Mouse (Mus musculus): ENCODE results near the gene Olfr657. TPM values are rescaled to one million over a fixed set of nuclear protein-coding genes. Genes with fewer than 3 reads are reported as not detected.

Olfr657 gene
- not detected for polyA plus RNA-seq (2015; fragmentation: Illumina TruSeq; extraction: RNeasy Lipid Tissue Mini Kit (QIAGEN cat#74804); ENCODE audit: insufficient read depth, low replicate concordance)

DNA sequence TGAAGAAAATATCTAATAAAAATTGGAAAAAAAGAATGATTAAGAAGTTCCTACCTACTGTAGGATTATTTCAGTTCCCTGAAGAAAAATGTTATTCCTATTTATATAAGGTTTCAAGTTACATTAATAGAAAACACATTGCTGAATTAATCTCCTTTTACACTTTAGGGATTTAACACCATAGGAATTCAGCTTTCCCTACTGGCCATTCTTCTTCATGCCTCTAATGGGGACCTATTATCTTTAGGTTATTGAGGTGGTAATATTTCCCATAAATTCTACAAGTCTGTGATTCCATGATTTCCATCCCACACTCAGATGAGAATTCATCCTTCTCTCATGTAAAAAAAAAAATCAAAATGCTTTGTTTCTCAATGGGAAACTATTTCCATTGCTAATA, at the start of gene Olfr657:
Gene Olfr657, plus strand, starts transcription at position 301 of the 400 bp plus-strand sequence.

DNA sequence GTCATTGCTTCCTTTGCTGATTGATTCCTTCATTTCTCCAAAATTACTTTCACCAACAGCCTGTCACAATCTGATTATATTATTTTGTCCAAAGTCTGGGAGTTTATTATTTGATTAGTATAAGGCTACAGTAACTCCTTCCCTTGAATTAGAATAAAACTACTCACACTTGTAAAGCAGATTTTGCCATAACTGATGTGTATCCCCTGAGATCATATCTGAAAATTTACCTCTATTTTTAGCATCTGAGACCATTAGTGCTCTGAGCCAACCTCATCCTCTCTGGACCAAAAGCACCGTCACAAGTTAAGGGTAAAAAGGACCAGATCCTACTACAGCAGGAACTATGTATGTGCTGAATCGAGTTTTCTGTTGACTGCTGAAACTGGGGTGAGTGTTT, 47.6 kb upstream of the Olfr657 start, which contains the start of gene Olfr653:
Gene Olfr653, plus strand, starts transcription at position 301 of the 400 bp plus-strand sequence.

DNA sequence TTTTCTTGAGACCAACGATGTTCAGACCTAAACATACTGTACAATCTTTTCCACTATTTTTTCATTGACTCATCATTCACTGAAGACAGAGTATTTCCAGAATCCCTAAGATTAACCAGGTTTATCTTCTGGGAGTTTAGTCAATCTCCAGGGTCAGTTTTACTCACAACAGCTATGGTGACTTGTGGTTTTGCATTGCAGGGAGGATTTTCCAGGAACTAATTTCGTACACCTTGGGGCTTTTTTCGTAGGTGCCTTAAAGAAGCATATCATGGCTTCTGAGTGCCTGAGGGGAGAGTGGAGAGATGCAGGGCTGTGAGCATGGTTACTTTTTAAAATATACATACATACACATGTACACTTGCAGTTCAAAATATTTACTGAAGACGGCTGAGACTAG, 37.9 kb upstream of the Olfr657 start, which contains the start of gene Olfr654:
Gene Olfr654, plus strand, starts transcription at position 301 of the 400 bp plus-strand sequence.

DNA sequence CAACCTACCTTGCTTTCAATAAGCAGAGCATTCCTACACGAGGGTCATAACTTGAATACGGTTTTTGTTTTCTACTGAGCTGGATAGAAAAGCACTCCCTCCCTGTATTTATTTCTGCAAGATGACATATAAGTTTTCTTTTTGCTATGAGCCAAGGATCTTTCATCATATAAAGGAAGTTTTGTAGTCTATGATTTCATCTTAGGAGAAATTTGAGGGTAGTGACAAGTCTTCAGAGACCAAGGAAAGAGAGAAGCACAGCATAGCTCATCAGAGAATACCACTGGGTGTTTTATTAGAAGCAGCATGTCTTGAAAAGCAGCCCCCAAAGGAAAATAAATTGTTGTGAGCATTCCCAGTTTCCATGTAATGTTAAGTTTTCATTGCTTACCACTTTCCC, 22.9 kb upstream of the Olfr657 start, which contains the start of gene Olfr655:
Gene Olfr655, minus strand, starts transcription at position 101 of the 400 bp plus-strand sequence.

DNA sequence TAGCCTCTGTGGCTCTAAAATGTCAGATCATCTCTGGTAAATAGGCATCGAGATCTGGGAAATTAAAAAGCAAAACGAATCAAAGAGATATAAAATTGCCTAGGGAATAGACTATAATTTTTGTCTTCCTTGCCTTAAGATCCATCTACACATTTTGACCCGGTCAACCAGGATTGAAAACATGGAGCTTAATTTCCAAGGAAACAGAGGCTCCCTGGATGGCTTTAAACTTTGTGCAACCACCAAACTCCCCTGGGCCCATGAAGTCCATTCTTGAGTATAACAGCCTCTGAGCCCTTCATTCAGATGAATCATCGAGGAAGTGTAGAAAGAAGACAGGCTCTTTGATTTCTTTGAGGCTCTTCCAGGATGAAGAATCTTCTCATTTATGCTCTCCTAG, 10.9 kb upstream of the Olfr657 start, which contains the start of gene Olfr656:
Gene Olfr656, plus strand, starts transcription at position 301 of the 400 bp plus-strand sequence.

DNA sequence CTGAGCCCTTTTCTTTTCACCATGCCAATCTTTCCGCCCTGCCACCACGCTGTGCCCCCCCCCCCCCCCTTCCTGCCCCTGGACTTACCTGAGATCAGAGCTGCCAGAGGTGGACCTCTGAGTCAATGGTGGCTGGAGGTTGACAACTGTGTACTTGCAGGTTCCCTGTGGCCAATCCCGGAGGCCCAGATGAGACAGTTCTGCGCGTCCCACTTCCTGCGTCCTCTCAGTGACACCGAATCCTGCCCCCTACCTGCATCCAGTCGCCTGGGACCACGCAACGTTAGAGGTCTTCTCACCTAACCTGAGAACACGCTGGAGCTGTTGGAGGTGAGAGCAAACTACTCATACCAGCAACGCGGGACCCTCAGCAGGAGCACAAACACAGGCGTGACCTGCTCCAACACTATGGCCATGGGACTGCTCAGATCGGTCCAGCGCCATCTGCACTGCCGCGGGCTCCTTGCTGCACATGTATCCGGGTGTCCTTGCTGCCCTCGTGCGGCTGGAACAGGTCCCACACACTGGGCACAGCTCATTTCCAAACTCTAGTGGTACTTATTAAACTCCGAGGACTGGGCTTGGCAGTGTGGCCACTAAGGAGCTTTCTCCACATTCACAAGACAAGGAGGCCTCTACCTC, 22.4 kb downstream of the Olfr657 start, which contains the start of gene Olfr658:
Gene Olfr658, minus strand, starts transcription at position 465 of the 642 bp plus-strand sequence.

DNA sequence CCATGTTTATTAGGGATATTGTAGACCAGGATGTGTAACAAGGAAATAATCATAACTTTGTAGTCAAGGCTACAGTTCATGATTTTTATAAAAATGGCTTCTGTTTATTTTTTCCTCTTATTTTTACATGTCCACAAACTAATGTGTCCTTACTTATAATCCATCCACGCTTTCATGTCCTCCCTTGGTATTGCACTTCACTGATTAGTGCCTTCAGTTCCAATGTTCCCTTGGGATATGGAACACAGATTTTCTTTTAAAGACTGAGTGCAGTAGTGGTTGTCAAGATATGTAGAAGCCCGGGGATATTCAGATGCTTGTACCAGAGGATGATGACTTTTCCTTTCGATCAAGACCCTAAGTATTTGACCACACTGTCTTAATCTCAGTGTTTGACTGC, 41.9 kb downstream of the Olfr657 start, which contains the start of gene Olfr659:
Gene Olfr659, plus strand, starts transcription at position 301 of the 400 bp plus-strand sequence.

GRCm38 (mm10) chr7:104686201-104686600, 61.6 kb downstream of the Olfr657 start, which contains the start of gene Olfr661:
TSS of gene Olfr661 (plus strand) at chr7:104686501.

Other genes starting within 250 kb of the Olfr657 start
- 6.6 TPM for gene Trim30c, start 224.0 kb upstream of the Olfr657 start, polyA plus RNA-seq (2015; fragmentation: Illumina TruSeq; extraction: RNeasy Lipid Tissue Mini Kit (QIAGEN cat#74804); ENCODE audit: insufficient read depth, low replicate concordance)
- gene Trim30a, start 159.6 kb upstream of the Olfr657 start, polyA plus RNA-seq (2015; fragmentation: Illumina TruSeq; extraction: RNeasy Lipid Tissue Mini Kit (QIAGEN cat#74804); ENCODE audit: insufficient read depth, low replicate concordance), result 165 TPM
- gene Trim30d, start 116.9 kb upstream of the Olfr657 start, polyA plus RNA-seq (2015; fragmentation: Illumina TruSeq; extraction: RNeasy Lipid Tissue Mini Kit (QIAGEN cat#74804); ENCODE audit: insufficient read depth, low replicate concordance), result 83.4 TPM
- gene Olfr651, start 74.7 kb upstream of the Olfr657 start, polyA plus RNA-seq (2015; fragmentation: Illumina TruSeq; extraction: RNeasy Lipid Tissue Mini Kit (QIAGEN cat#74804); ENCODE audit: insufficient read depth, low replicate concordance), result not detected
- not detected for gene Olfr652, start 63.9 kb upstream of the Olfr657 start, polyA plus RNA-seq (2015; fragmentation: Illumina TruSeq; extraction: RNeasy Lipid Tissue Mini Kit (QIAGEN cat#74804); ENCODE audit: insufficient read depth, low replicate concordance)
- gene Olfr653, start 47.5 kb upstream of the Olfr657 start, polyA plus RNA-seq (2015; fragmentation: Illumina TruSeq; extraction: RNeasy Lipid Tissue Mini Kit (QIAGEN cat#74804); ENCODE audit: insufficient read depth, low replicate concordance), result not detected
- gene Olfr654, start 37.8 kb upstream of the Olfr657 start, polyA plus RNA-seq (2015; fragmentation: Illumina TruSeq; extraction: RNeasy Lipid Tissue Mini Kit (QIAGEN cat#74804); ENCODE audit: insufficient read depth, low replicate concordance), result not detected
- gene Olfr655, start 23.0 kb upstream of the Olfr657 start, polyA plus RNA-seq (2015; fragmentation: Illumina TruSeq; extraction: RNeasy Lipid Tissue Mini Kit (QIAGEN cat#74804); ENCODE audit: insufficient read depth, low replicate concordance), result not detected
- gene Olfr656, start 10.8 kb upstream of the Olfr657 start, polyA plus RNA-seq (2015; fragmentation: Illumina TruSeq; extraction: RNeasy Lipid Tissue Mini Kit (QIAGEN cat#74804); ENCODE audit: insufficient read depth, low replicate concordance), result not detected
- gene Olfr658, start 22.5 kb downstream of the Olfr657 start, polyA plus RNA-seq (2015; fragmentation: Illumina TruSeq; extraction: RNeasy Lipid Tissue Mini Kit (QIAGEN cat#74804); ENCODE audit: insufficient read depth, low replicate concordance), result 0.12 TPM
- gene Olfr659, start 42.0 kb downstream of the Olfr657 start, polyA plus RNA-seq (2015; fragmentation: Illumina TruSeq; extraction: RNeasy Lipid Tissue Mini Kit (QIAGEN cat#74804); ENCODE audit: insufficient read depth, low replicate concordance), result not detected
- not detected for gene Olfr661, start 61.7 kb downstream of the Olfr657 start, polyA plus RNA-seq (2015; fragmentation: Illumina TruSeq; extraction: RNeasy Lipid Tissue Mini Kit (QIAGEN cat#74804); ENCODE audit: insufficient read depth, low replicate concordance)
- gene Usp17le, start 152.7 kb downstream of the Olfr657 start, polyA plus RNA-seq (2015; fragmentation: Illumina TruSeq; extraction: RNeasy Lipid Tissue Mini Kit (QIAGEN cat#74804); ENCODE audit: insufficient read depth, low replicate concordance), result not detected
- gene Usp17lb, start 217.8 kb downstream of the Olfr657 start, polyA plus RNA-seq (2015; fragmentation: Illumina TruSeq; extraction: RNeasy Lipid Tissue Mini Kit (QIAGEN cat#74804); ENCODE audit: insufficient read depth, low replicate concordance), result not detected
- not detected for gene Usp17la, start 232.2 kb downstream of the Olfr657 start, polyA plus RNA-seq (2015; fragmentation: Illumina TruSeq; extraction: RNeasy Lipid Tissue Mini Kit (QIAGEN cat#74804); ENCODE audit: insufficient read depth, low replicate concordance)

Data from spleen, adult 10 weeks (tissue).